Mouse (Mus musculus) midbrain, embryonic 15.5 days (tissue): Measurements from ENCODE around the gene Ncoa5. TPM values are rescaled to one million over a fixed set of nuclear protein-coding genes. Genes with fewer than 3 reads are reported as not detected.

Source experiments
- ATAC-seq: fragments of 200-750 bp; cut with Nextera tagmentation; replicated peaks from 2 replicates; pipeline ENCODE4 v1.8.0; 2017; ENCODE audit warnings: moderate TSS enrichment
- H3K27ac ChIP-seq: fragments of 300-500 bp; sonication (generic); 2 replicates; pipeline ENCODE4 v1.5.1; 2015; ENCODE audit warnings: mild to moderate bottlenecking, inconsistent platforms
- H3K27me3 ChIP-seq: fragments of 300-500 bp; sonication (generic); replicated peaks from 2 replicates; pipeline ENCODE4 v1.6.1; 2015; ENCODE audit warnings: inconsistent platforms
- H3K36me3 ChIP-seq: fragments of 300-500 bp; sonication (generic); replicated peaks from 2 replicates; pipeline ENCODE4 v1.6.1; 2015; ENCODE audit warnings: inconsistent platforms
- H3K4me1 ChIP-seq: fragments of 300-500 bp; sonication (generic); 2 replicates; pipeline ENCODE4 v1.6.1; 2015; ENCODE audit warnings: inconsistent platforms
- H3K4me2 ChIP-seq: fragments of 300-500 bp; sonication (generic); 2 replicates; pipeline ENCODE4 v1.6.1; 2015; ENCODE audit warnings: inconsistent platforms, mild to moderate bottlenecking, moderate library complexity
- H3K4me3 ChIP-seq: fragments of 300-500 bp; sonication (generic); 2 replicates; pipeline ENCODE4 v1.5.1; 2015; ENCODE audit warnings: mild to moderate bottlenecking, inconsistent platforms
- H3K9ac ChIP-seq: fragments of 300-500 bp; sonication (generic); 2 replicates; pipeline ENCODE4 v1.6.1; 2015; ENCODE audit warnings: mild to moderate bottlenecking, inconsistent platforms
- H3K9me3 ChIP-seq: fragments of 300-500 bp; sonication (generic); 2 replicates; pipeline ENCODE4 v1.6.1; 2016; ENCODE audit warnings: inconsistent platforms
- WGBS: fragments of 180-500 bp; shearing (Covaris S2); methylation state at CpG from one replicate; pipeline ENCODE4 v1.1.7; 2015; ENCODE audit warnings: mixed read lengths; 5-methylcytosine and 5-hydroxymethylcytosine counted together
- polyA plus RNA-seq: library from polyadenylated mRNA; unstranded; fragments of >200 nt; fragmentation: Nextera tagmentation; extraction: Ambion mirVana; gene quantifications from 2 replicates; pipeline ENCODE4 v1.2.1, GENCODE M21; 2015

The Ncoa5 gene
- polyA plus RNA-seq, 1 experiment from 2014 or later, result 126 TPM

DNA sequence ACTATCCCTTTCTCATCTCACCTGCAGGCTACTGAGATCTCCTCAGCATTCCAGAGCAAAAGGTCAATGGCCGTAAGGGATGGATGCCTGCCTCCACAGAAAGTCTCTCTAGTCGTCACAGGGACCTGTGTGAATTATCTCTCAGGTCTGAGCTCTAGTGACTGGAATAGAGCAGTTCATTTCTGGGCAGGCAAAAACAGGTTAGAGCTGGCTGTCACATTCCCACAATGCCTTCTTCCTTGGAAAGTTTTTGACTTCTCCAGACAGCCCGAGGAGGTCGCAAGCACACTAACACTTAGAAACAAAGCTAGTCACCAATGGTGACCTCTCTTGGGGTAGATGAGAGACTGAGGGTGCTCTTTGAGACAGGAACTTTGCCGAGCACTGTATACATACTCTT, 7.5 kb upstream of the Ncoa5 start:
- Histone ChIP-seq H3K27me3 (no peaks in the 10 kb centered on the region), H3K4me3 (no peak overlapping the region), H3K4me1 (peaks cover 9% of the 10 kb centered on the region), H3K4me2 (no peak overlapping the region), H3K9me3 (no peaks in the 10 kb centered on the region), H3K9ac (no peak overlapping the region), H3K36me3 (no peaks in the 10 kb centered on the region), H3K27ac (peak overlapping the region; percentile 21; the same call in 1 of the 2 replicates)
- WGBS, result 75% methylated on average over 5 of the region's 5 CpGs
- no peak for ATAC-seq

DNA sequence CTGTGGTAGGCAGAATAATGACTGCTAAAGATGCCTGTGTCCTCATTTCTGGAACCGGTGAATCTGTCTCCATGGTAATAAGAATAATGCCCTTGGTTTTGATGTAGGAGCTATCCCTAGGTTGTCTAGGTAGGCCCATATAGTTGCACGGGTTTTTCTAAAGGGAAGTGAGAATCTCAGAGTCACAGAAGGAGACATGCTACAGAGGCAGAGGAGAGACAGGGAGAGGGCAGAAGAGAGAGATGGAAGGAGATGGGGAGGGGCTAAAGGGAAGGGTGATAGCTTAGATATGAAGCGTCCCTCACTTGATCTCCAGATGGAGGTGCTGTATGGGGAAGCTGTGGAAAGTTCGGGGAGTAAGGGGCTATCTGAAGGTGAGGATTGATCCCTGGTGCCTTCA, 2.7 kb upstream of the Ncoa5 start:
- no peak overlapping the region for H3K4me3 ChIP-seq

DNA sequence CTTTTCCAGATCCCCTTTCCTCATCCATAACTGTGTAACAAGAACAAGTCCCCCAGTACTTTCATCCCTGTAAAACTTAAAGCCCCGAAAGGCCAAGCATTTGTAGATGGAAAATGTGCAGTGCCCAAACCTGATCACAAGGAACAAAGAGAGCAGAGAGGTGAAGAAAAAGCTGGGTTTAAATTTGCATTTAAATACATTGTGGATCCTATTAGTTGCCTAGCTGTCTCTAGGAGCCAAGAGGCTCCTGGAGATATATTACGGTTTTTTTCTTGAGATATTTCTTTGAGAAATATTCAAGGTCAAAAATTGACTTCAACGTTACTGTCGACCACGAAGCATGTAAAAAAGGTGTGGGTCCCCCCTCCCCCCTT, 378 bp upstream of the Ncoa5 start:
- 7% methylated on average over 5 of the region's 5 CpGs for WGBS
- Histone ChIP-seq H3K27ac (peak overlapping the region; percentile 95), H3K9ac (no peak overlapping the region), H3K4me1 (peaks cover 37% of the 10 kb centered on the region), H3K9me3 (no peaks in the 10 kb centered on the region), H3K36me3 (no peaks in the 10 kb centered on the region), H3K4me2 (peak overlapping the region; percentile 40), H3K4me3 (peak overlapping the region; percentile 58), H3K27me3 (no peaks in the 10 kb centered on the region)
- peak; percentile 57; the same call in 1 of the 2 replicates for ATAC-seq

More for the DNA sequence above, 2.7 kb upstream of the Ncoa5 start:
- H3K4me2 ChIP-seq, result no peak overlapping the region
- 63% methylated on average over 4 of the region's 4 CpGs for WGBS
- H3K36me3 ChIP-seq, result no peaks in the 10 kb centered on the region
- no peak overlapping the region for H3K27ac ChIP-seq
- no peaks in the 10 kb centered on the region for H3K27me3 ChIP-seq
- no peaks in the 10 kb centered on the region for H3K9me3 ChIP-seq
- H3K4me1 ChIP-seq, result peaks cover 18% of the 10 kb centered on the region
- ATAC-seq, result no peak
- H3K9ac ChIP-seq, result no peak overlapping the region

DNA sequence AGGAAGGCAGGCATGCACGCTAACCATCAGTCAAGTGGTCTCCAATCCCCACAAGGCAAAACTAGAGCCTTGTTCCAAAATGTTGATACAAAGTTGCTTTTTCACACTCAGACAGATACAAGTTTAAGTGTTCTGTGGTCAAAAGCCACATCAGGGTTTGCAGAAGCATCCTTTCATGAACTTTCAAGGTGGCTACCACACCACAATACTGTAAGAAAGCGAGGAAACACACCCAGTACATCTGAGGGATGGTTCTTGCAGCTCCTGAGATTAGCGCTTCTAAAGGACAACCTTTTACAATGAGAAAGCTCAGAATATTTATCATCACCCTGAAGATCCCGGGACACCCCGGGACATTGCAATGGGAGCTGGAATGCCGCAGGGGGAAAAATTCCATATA, 1.4 kb downstream of the Ncoa5 start:
- ATAC-seq, result no peak
- H3K27me3 ChIP-seq, result no peaks in the 10 kb centered on the region
- H3K4me3 ChIP-seq, result peak overlapping the region; percentile 58
- 34% methylated on average over 6 of the region's 6 CpGs for WGBS
- H3K9me3 ChIP-seq, result no peaks in the 10 kb centered on the region
- H3K9ac ChIP-seq, result peak overlapping the region; percentile 91
- H3K36me3 ChIP-seq, result no peaks in the 10 kb centered on the region
- H3K4me2 ChIP-seq, result peak overlapping the region; percentile 80
- peaks cover 37% of the 10 kb centered on the region for H3K4me1 ChIP-seq
- H3K27ac ChIP-seq, result peak overlapping the region; percentile 95; the same call in 1 of the 2 replicates

GRCm38 (mm10) chr2:165032533-165032932, 2.1 kb downstream of the Ncoa5 start:
- Histone ChIP-seq H3K4me3 (peak overlapping the region; percentile 58), H3K9me3 (no peaks in the 10 kb centered on the region), H3K27me3 (no peaks in the 10 kb centered on the region), H3K36me3 (no peaks in the 10 kb centered on the region), H3K4me2 (peak overlapping the region; percentile 80), H3K4me1 (peaks cover 41% of the 10 kb centered on the region), H3K27ac (no peak overlapping the region), H3K9ac (no peak overlapping the region; the same call in 1 of the 2 replicates)
- no peak for ATAC-seq
- WGBS, result 42% methylated on average over 3 of the region's 3 CpGs

GRCm38 (mm10) chr2:165027163-165027562, 7.5 kb downstream of the Ncoa5 start:
- Histone ChIP-seq H3K4me2 (no peak overlapping the region), H3K4me3 (no peak overlapping the region), H3K27me3 (no peaks in the 10 kb centered on the region), H3K27ac (no peak overlapping the region), H3K9ac (no peak overlapping the region), H3K9me3 (no peaks in the 10 kb centered on the region), H3K4me1 (peaks cover 26% of the 10 kb centered on the region), H3K36me3 (peaks cover 2% of the 10 kb centered on the region; the same call in 1 of the 2 replicates)
- 81% methylated on average over 1 of the region's 1 CpGs for WGBS
- ATAC-seq, result no peak

GRCm38 (mm10) chr2:165020490-165020889, 14.2 kb downstream of the Ncoa5 start:
- Histone ChIP-seq H3K9ac (no peak overlapping the region), H3K4me2 (no peak overlapping the region), H3K27ac (no peak overlapping the region), H3K4me3 (no peak overlapping the region), H3K4me1 (no peaks in the 10 kb centered on the region; the same call in 1 of the 2 replicates), H3K27me3 (no peaks in the 10 kb centered on the region), H3K36me3 (peaks cover 7% of the 10 kb centered on the region; the same call in 1 of the 2 replicates), H3K9me3 (no peaks in the 10 kb centered on the region)
- 72% methylated on average over 3 of the region's 3 CpGs for WGBS
- ATAC-seq, result no peak

DNA sequence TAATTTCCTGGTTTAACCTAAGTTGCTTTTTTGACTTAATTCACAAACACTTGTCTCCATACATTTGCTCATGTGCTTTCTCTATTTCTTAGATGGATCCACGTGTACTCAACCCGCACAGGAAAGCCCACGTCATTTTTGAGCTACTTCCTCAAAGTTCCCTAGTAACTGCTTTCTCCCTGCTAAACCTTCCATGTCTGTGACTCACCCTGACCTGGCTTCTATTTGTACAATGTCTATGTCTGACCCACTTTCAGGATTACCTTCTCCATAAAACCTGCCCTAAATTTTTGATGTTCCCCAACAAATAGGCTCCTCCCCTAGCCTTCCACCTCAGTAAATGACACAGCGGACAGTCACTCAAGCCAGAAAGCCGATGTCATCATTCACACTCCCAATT, 19.7 kb downstream of the Ncoa5 start:
- H3K4me2 ChIP-seq, result no peak overlapping the region
- H3K36me3 ChIP-seq, result peaks cover 27% of the 10 kb centered on the region
- H3K27ac ChIP-seq, result no peak overlapping the region
- ATAC-seq, result no peak
- no peaks in the 10 kb centered on the region for H3K27me3 ChIP-seq
- no peaks in the 10 kb centered on the region for H3K9me3 ChIP-seq
- no peak overlapping the region for H3K9ac ChIP-seq
- H3K4me3 ChIP-seq, result no peak overlapping the region
- no peaks in the 10 kb centered on the region for H3K4me1 ChIP-seq
- 91% methylated on average over 5 of the region's 5 CpGs for WGBS

DNA sequence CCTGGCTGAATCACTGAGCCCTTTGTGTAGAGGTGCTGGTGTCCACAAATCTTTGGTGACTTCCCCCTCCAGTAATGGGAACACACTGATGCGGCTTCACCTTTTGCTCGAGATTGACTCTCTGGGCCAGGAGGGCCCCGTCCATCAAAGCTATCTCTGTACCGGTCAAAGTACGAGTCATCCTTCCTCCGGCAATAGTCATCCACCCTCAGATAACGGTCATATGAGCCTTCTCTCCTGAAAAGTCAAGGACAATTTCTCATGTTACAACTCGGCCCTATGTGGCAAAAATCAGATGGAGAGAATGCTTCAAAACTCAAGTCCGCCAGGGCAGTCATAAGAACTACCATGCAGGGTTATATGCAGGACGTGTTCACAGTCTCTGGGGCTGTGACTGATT, 24.3 kb downstream of the Ncoa5 start:
- WGBS, result 91% methylated on average over 10 of the region's 10 CpGs
- H3K36me3 ChIP-seq, result peaks cover 65% of the 10 kb centered on the region
- H3K4me3 ChIP-seq, result no peak overlapping the region
- H3K27ac ChIP-seq, result no peak overlapping the region
- H3K4me1 ChIP-seq, result no peaks in the 10 kb centered on the region
- no peak for ATAC-seq
- H3K9me3 ChIP-seq, result no peaks in the 10 kb centered on the region
- no peak overlapping the region for H3K9ac ChIP-seq
- no peaks in the 10 kb centered on the region for H3K27me3 ChIP-seq
- H3K4me2 ChIP-seq, result no peak overlapping the region

- H3K9me3 ChIP-seq, result no peaks in the 10 kb centered on the region
- H3K27ac ChIP-seq, result no peak overlapping the region
- no peak for ATAC-seq
- no peaks in the 10 kb centered on the region for H3K27me3 ChIP-seq
- H3K36me3 ChIP-seq, result peaks cover 70% of the 10 kb centered on the region
- no peak overlapping the region for H3K9ac ChIP-seq
- no peak overlapping the region for H3K4me2 ChIP-seq
- no peaks in the 10 kb centered on the region for H3K4me1 ChIP-seq
- WGBS, result 95% methylated on average over 2 of the region's 2 CpGs
- no peak overlapping the region for H3K4me3 ChIP-seq
These were observed 25.1 kb downstream of the Ncoa5 start for GRCm38 (mm10) chr2:165009581-165009980.

DNA sequence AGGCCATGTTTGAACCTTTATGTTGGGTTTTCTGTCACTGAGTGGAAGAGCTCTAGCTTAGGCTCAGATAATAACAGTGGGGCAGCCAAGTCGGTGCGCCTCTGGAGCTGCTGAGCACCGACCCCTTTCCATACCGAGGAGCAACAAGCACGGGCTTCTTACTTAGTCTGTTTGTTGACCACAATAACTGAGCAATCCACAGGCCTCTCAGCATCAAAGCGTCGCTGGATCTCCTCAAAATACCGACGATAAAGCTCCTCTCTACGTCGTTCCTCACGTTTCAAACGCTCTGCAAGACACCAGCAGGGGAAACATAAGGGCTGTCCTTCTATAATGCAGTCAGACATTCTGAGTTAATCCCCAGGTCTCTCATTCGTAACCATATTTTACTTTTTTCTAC, 25.5 kb downstream of the Ncoa5 start:
- Histone ChIP-seq H3K4me2 (no peak overlapping the region), H3K9ac (no peak overlapping the region), H3K4me1 (no peaks in the 10 kb centered on the region), H3K9me3 (no peaks in the 10 kb centered on the region), H3K36me3 (peaks cover 73% of the 10 kb centered on the region), H3K4me3 (no peak overlapping the region), H3K27me3 (no peaks in the 10 kb centered on the region), H3K27ac (no peak overlapping the region)
- no peak for ATAC-seq
- WGBS, result 97% methylated on average over 14 of the region's 14 CpGs

DNA sequence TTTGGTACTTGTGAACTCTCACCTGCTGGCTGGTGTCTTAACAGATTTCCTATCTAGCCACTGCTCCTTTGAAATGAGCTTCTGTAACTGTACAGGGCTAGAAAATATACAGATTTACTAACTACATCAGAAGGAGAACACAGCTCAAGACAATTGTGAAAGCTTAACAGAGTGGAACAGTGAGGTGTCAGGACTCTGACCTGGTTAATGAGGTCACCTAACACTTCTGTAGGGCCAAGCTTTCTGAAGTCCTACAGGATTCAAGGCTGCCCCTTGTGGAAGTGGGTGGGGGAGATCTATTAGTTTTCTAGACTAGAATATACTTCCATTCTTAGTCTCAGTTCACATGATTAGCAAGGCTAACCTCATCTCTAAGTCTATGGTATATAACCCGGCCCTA, 26.7 kb downstream of the Ncoa5 start:
- H3K9me3 ChIP-seq, result no peaks in the 10 kb centered on the region
- H3K4me1 ChIP-seq, result no peaks in the 10 kb centered on the region
- WGBS, result 100% methylated on average over 1 of the region's 1 CpGs

GRCm38 (mm10) chr2:165006813-165007212, 27.9 kb downstream of the Ncoa5 start:
- Histone ChIP-seq H3K4me2 (no peak overlapping the region), H3K9ac (no peak overlapping the region), H3K4me3 (no peak overlapping the region), H3K9me3 (no peaks in the 10 kb centered on the region), H3K36me3 (peaks cover 85% of the 10 kb centered on the region), H3K4me1 (no peaks in the 10 kb centered on the region), H3K27me3 (no peaks in the 10 kb centered on the region), H3K27ac (no peak overlapping the region)
- 96% methylated on average over 4 of the region's 4 CpGs for WGBS
- no peak for ATAC-seq

More for the DNA sequence above, 26.7 kb downstream of the Ncoa5 start:
- Histone ChIP-seq H3K4me3 (no peak overlapping the region), H3K36me3 (peaks cover 83% of the 10 kb centered on the region), H3K27me3 (no peaks in the 10 kb centered on the region), H3K9ac (no peak overlapping the region), H3K27ac (no peak overlapping the region), H3K4me2 (no peak overlapping the region)
- ATAC-seq, result no peak
